Comparison of ENCODE assay signal across 8 mouse cellular contexts in the genomic region with DNA sequence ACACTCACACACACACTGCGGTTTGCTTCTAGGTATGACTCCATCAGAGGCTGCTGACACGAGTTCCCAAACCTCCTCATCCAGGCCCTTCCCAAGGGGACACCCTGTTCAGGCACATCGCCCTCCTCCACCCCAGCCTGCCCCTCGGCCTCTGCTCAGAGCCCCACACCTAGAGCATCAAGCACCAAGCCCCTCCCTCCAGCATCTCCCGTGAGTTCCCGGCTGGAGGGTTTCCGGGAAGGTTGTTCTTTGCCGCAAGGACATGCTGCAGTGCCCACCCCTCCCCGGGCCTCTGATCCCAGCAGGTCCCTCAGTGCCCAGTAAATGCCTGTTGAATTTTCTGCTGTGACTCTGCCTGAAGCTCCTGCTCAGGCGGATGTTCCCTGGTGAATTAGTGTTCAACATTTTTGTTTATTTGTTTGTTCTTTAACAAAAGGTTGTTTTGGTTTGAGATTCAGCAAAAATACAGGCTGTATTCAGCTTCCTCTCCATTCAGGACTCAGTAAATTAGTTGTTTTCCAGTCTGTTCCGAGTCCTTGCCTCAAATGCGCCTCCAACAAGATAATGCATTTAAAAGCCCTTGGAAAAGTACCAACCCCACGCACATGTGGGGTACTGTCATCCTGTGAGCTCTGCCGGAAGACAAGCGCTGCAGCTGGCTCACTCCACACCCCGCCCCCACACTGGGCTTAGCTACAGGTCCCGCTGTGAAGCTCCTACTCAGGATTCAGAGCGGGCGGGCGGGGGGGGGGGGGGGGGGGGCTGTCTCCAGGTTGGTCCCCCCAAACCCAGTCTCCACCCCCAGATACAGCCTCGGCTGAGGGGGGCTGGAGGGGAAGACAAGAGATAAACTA. TPM values are rescaled to one million over a fixed set of nuclear protein-coding genes. Genes with fewer than 3 reads are reported as not detected.
A peak's percentile ranks its signal among the peaks of the same experiment; 100 is the strongest.
DNase-seq lines count a peak whose midpoint lies in the region; ATAC-seq and TF ChIP-seq lines count a peak whose summit lies in the region.

No protein-coding gene starts in this region.

- no peak overlapping the region for H3K27ac ChIP-seq in lung, postnatal 0 days (ENCODE audit: low read length)
- no peak overlapping the region for H3K27ac ChIP-seq in forebrain, embryonic 11.5 days (ENCODE audit: low read depth, low read length)
- no peak overlapping the region for H3K27ac ChIP-seq in hindbrain, embryonic 13.5 days
- no peak overlapping the region; the same call in 1 of the 2 replicates for H3K27ac ChIP-seq in left cerebral cortex, adult 2 months
- H3K27ac ChIP-seq in midbrain, embryonic 14.5 days (replicated peaks; ENCODE audit: low read depth, low read length): 0 out of 2 replicates have a peak overlapping the region, but pooled peaks have one; percentile 8

- H3K9me3 ChIP-seq in lung, postnatal 0 days (ENCODE audit: low read length): no peaks in the 10 kb centered on the region
- H3K9me3 ChIP-seq in forebrain, embryonic 11.5 days (ENCODE audit: control insufficient read depth, low read length): no peaks in the 10 kb centered on the region; the same call in 1 of the 2 replicates
- no peaks in the 10 kb centered on the region for H3K9me3 ChIP-seq in hindbrain, embryonic 13.5 days
- no peaks in the 10 kb centered on the region; the same call in 1 of the 2 replicates for H3K9me3 ChIP-seq in midbrain, embryonic 14.5 days (ENCODE audit: control insufficient read depth, low read length)

- H3K4me1 ChIP-seq in lung, postnatal 0 days (ENCODE audit: insufficient read depth, low read depth, low read length): no peaks in the 10 kb centered on the region
- H3K4me1 ChIP-seq in forebrain, embryonic 11.5 days (replicated peaks; ENCODE audit: control insufficient read depth, insufficient read depth, low read length): peaks cover 4% of the 10 kb centered on the region; the same call in 1 of the 2 replicates
- peaks cover 16% of the 10 kb centered on the region for H3K4me1 ChIP-seq in hindbrain, embryonic 13.5 days (replicated peaks)
- H3K4me1 ChIP-seq in midbrain, embryonic 14.5 days (ENCODE audit: control insufficient read depth, insufficient read depth, low read length): peaks cover 14% of the 10 kb centered on the region

- TF ChIP-seq CTCF in lung, postnatal 0 days (IDR thresholded peaks at IDR 0.05): no peak
- TF ChIP-seq CTCF in left cerebral cortex, adult 2 months (IDR thresholded peaks at IDR 0.05): no peak

- peak; percentile 53 for DNase-seq in lung, postnatal 0 days (ENCODE audit: low spot score)
- no peak for DNase-seq in lung, postnatal 25 days (ENCODE audit: low spot score)
- DNase-seq in forebrain, embryonic 11.5 days (ENCODE audit: low spot score): peak; percentile 78
- DNase-seq in left cerebral cortex, adult 2 months (ENCODE audit: extremely low spot score in 1 of 2, low spot score in 2 of 2): peak; percentile 76 to 81
- peak; percentile 83 for DNase-seq in midbrain, embryonic 14.5 days
- DNase-seq in thymus, postnatal 10 days (ENCODE audit: low spot score in 2 of 2): peak; percentile 29 to 63
- DNase-seq in spleen, adult 18-20 months: no peak

- H3K4me3 ChIP-seq in lung, postnatal 0 days (ENCODE audit: low read depth, low read length): no peak overlapping the region
- H3K4me3 ChIP-seq in forebrain, embryonic 11.5 days (ENCODE audit: low read depth, low read length): no peak overlapping the region
- H3K4me3 ChIP-seq in hindbrain, embryonic 13.5 days: no peak overlapping the region
- no peak overlapping the region for H3K4me3 ChIP-seq in left cerebral cortex, adult 2 months
- peak overlapping the region; percentile 10; the same call in 1 of the 2 replicates for H3K4me3 ChIP-seq in midbrain, embryonic 14.5 days (replicated peaks; ENCODE audit: low read depth, low read length)

- peak; percentile 37; the same call in 1 of the 2 replicates for ATAC-seq in lung, postnatal 0 days
- peak; percentile 87 for ATAC-seq in forebrain, embryonic 11.5 days (replicated peaks; ENCODE audit: low FRiP score)
- peak; percentile 63 for ATAC-seq in hindbrain, embryonic 13.5 days (ENCODE audit: low FRiP score)
- peak; percentile 75 for ATAC-seq in midbrain, embryonic 14.5 days (ENCODE audit: low FRiP score, low TSS enrichment)

- no peak for TF ChIP-seq EP300 in lung, postnatal 0 days (IDR thresholded peaks at IDR 0.05)

- 13% methylated on average over 18 of the region's 21 CpGs for WGBS in lung, postnatal 0 days
- WGBS in forebrain, embryonic 11.5 days: 9% methylated on average over 21 of the region's 21 CpGs
- WGBS in hindbrain, embryonic 13.5 days: 10% methylated on average over 20 of the region's 21 CpGs
- WGBS in midbrain, embryonic 14.5 days: 8% methylated on average over 18 of the region's 21 CpGs

- H3K36me3 ChIP-seq in lung, postnatal 0 days (ENCODE audit: insufficient read depth, low read length): peaks cover 10% of the 10 kb centered on the region
- no peaks in the 10 kb centered on the region; the same call in 1 of the 2 replicates for H3K36me3 ChIP-seq in forebrain, embryonic 11.5 days (ENCODE audit: control insufficient read depth, insufficient read depth, low read length)
- peaks cover 17% of the 10 kb centered on the region for H3K36me3 ChIP-seq in hindbrain, embryonic 13.5 days
- peaks cover 10% of the 10 kb centered on the region for H3K36me3 ChIP-seq in midbrain, embryonic 14.5 days (ENCODE audit: control insufficient read depth, insufficient read depth, low read length)

- H3K27me3 ChIP-seq in lung, postnatal 0 days (replicated peaks; ENCODE audit: insufficient read depth, low read length): no peaks in the 10 kb centered on the region
- H3K27me3 ChIP-seq in forebrain, embryonic 11.5 days (ENCODE audit: control insufficient read depth, insufficient read depth, low read length): no peaks in the 10 kb centered on the region
- H3K27me3 ChIP-seq in hindbrain, embryonic 13.5 days: no peaks in the 10 kb centered on the region
- H3K27me3 ChIP-seq in midbrain, embryonic 14.5 days (ENCODE audit: control insufficient read depth, insufficient read depth, low read length): no peaks in the 10 kb centered on the region

- H3K4me2 ChIP-seq in lung, postnatal 0 days (replicated peaks; ENCODE audit: low read depth, low read length): peak overlapping the region; percentile 35
- peak overlapping the region; percentile 33 for H3K4me2 ChIP-seq in forebrain, embryonic 11.5 days (ENCODE audit: low read depth, low read length, severe bottlenecking)
- H3K4me2 ChIP-seq in hindbrain, embryonic 13.5 days: peak overlapping the region; percentile 39
- peak overlapping the region; percentile 39 for H3K4me2 ChIP-seq in midbrain, embryonic 14.5 days (ENCODE audit: low read length)

- no peak overlapping the region for H3K9ac ChIP-seq in lung, postnatal 0 days (replicated peaks; ENCODE audit: low read depth)
- H3K9ac ChIP-seq in forebrain, embryonic 11.5 days (ENCODE audit: low read length): peak overlapping the region; percentile 23; the same call in 1 of the 2 replicates
- 0 out of 2 replicates have a peak overlapping the region, but pooled peaks have one; percentile 43 for H3K9ac ChIP-seq in hindbrain, embryonic 13.5 days
- no peak overlapping the region; the same call in 1 of the 2 replicates for H3K9ac ChIP-seq in midbrain, embryonic 14.5 days (replicated peaks; ENCODE audit: low read length)

- intact Hi-C loops in left cerebral cortex, adult 2 months (cut with DNase I): loop anchor here (1.0 kb wide), 1 partner anchor 33 kb away; no protein-coding TSS in a partner anchor

RNA-seq across cellular contexts. Expression of gene Npepl1, which starts 16.6 kb away (rescaled TPM):
- 58.0 and 60.2 TPM in 2 replicates for polyA plus RNA-seq in lung, postnatal 0 days (2015; fragmentation: Nextera tagmentation; extraction: Ambion mirVana)
- polyA plus RNA-seq in forebrain, embryonic 11.5 days (2014; fragmentation: Nextera tagmentation; extraction: Ambion mirVana): 31.2 and 31.5 TPM in 2 replicates
- 15.0 and 15.5 TPM in 2 replicates for polyA plus RNA-seq in hindbrain, embryonic 13.5 days (2015; fragmentation: Nextera tagmentation; extraction: Ambion mirVana)
- total RNA-seq in left cerebral cortex, adult 2 months (2021): 10 to 100 TPM; 12.8 to 13.7 TPM
- polyA plus RNA-seq in midbrain, embryonic 14.5 days (2014; fragmentation: Nextera tagmentation; extraction: Ambion mirVana): 15.5 and 20.4 TPM in 2 replicates

RNA-seq across cellular contexts. Expression of gene Stx16, which starts 50.6 kb away (rescaled TPM):
- 5.2 and 7.3 TPM in 2 replicates for polyA plus RNA-seq in lung, postnatal 0 days (2015; fragmentation: Nextera tagmentation; extraction: Ambion mirVana)
- polyA plus RNA-seq in forebrain, embryonic 11.5 days (2014; fragmentation: Nextera tagmentation; extraction: Ambion mirVana): 9.4 and 10.7 TPM in 2 replicates
- 9.6 and 11.9 TPM in 2 replicates for polyA plus RNA-seq in hindbrain, embryonic 13.5 days (2015; fragmentation: Nextera tagmentation; extraction: Ambion mirVana)
- total RNA-seq in left cerebral cortex, adult 2 months (2021): 10 to 100 TPM; 57.5 to 62.2 TPM
- polyA plus RNA-seq in midbrain, embryonic 14.5 days (2014; fragmentation: Nextera tagmentation; extraction: Ambion mirVana): 11.1 and 11.4 TPM in 2 replicates

Comparison
In these comparisons a context has a peak if more than half of its experiments do, and no peak if none do; other contexts are left out.
1. DNase-seq: peak in lung, postnatal 0 days (single experiment), forebrain, embryonic 11.5 days (single experiment), left cerebral cortex, adult 2 months (2 of 2), midbrain, embryonic 14.5 days (single experiment) and thymus, postnatal 10 days (2 of 2); none in lung, postnatal 25 days (single experiment) and spleen, adult 18-20 months (0 of 2).
2. ATAC-seq: peak in every context shown above with its lines; median percentile 87 in forebrain, embryonic 11.5 days; 75 in midbrain, embryonic 14.5 days; 63 in hindbrain, embryonic 13.5 days; 37 in lung, postnatal 0 days.
3. H3K9ac ChIP-seq: peak in forebrain, embryonic 11.5 days (single experiment) and hindbrain, embryonic 13.5 days (single experiment); none in lung, postnatal 0 days (single experiment) and midbrain, embryonic 14.5 days (single experiment).
4. Peak in every context shown above with its lines, with median percentiles within 50 percentile points of each other: H3K4me2 ChIP-seq.